Mouse (Mus musculus) forebrain, embryonic 10.5 days (tissue): ENCODE measurements around the gene Trim13. TPM values are rescaled to one million over a fixed set of nuclear protein-coding genes. Genes with fewer than 3 reads are reported as not detected.
A peak's percentile ranks its signal among the peaks of the same experiment; 100 is the strongest.
"Not testable (repeated sequence)": the region's sequence is repeated elsewhere in the genome, so short reads cannot be mapped to it uniquely, and the experiment has no call there.

Source experiments
- DNase-seq: peaks from one replicate; pipeline ENCODE4 v3.0.0-alpha.2; 2017; ENCODE audit warnings: low spot score; ENCODE audit errors: extremely low spot score
- H3K27ac ChIP-seq: fragments of 300-500 bp; sonication (generic); 2 replicates; pipeline ENCODE4 v1.5.1; 2016; ENCODE audit warnings: mild to moderate bottlenecking
- H3K27me3 ChIP-seq: fragments of 300-500 bp; sonication (generic); 2 replicates; pipeline ENCODE4 v1.6.1; 2016; ENCODE audit warnings: mild to moderate bottlenecking; ENCODE audit not compliant: poor library complexity, severe bottlenecking
- H3K36me3 ChIP-seq: fragments of 300-500 bp; sonication (generic); replicated peaks from 2 replicates; pipeline ENCODE4 v1.6.1; 2016; ENCODE audit warnings: mild to moderate bottlenecking, moderate library complexity
- H3K4me1 ChIP-seq: fragments of 300-500 bp; sonication (generic); 2 replicates; pipeline ENCODE4 v1.6.1; 2016
- H3K4me3 ChIP-seq: fragments of 300-500 bp; sonication (generic); 2 replicates; pipeline ENCODE4 v1.5.1; 2016; ENCODE audit warnings: mild to moderate bottlenecking, moderate library complexity
- H3K9me3 ChIP-seq: fragments of 300-500 bp; sonication (generic); 2 replicates; pipeline ENCODE4 v1.6.1; 2016; ENCODE audit warnings: mild to moderate bottlenecking, moderate library complexity
- WGBS: fragments of 180-500 bp; shearing (Covaris S2); methylation state at CpG from one replicate; pipeline ENCODE4 v1.1.7; 2016; 5-methylcytosine and 5-hydroxymethylcytosine counted together
- polyA plus RNA-seq: library from polyadenylated mRNA; unstranded; fragments of >200 nt; fragmentation: Nextera tagmentation; extraction: Ambion mirVana; gene quantifications from 2 replicates; pipeline ENCODE4 v1.2.1, GENCODE M21; 2016

Trim13 gene
- 12.5 and 13.0 TPM in 2 replicates for polyA plus RNA-seq

DNA sequence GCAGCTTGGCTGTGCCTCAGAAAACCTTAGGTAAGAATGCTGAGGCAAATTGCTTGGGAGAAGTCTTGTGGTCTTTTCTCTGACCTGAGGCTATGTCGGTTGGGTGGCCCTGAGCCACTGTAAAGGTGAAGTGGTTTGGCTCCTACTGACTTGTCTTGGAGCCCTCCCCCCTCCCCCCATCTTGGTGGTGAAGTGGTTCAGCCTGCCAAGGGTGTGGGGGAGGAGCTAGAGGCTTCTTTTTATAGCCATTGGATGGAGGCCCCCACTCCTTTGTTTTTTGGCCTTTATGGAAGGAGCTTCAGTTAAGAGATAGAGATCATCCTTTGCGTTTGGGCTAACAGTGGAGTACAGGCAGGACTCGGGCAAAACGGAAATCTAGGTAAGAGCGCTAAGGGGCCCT is at the start of gene Trim13:
TSS of gene Trim13 (plus strand) at position 280 of the 400 bp plus-strand sequence.
- Histone ChIP-seq H3K4me1 (peaks cover 14% of the 10 kb centered on the region), H3K36me3 (peaks cover 3% of the 10 kb centered on the region; the same call in 1 of the 2 replicates), H3K9me3 (no peaks in the 10 kb centered on the region), H3K4me3 (peak within 1 kb of the TSS; percentile 84), H3K27ac (peak within 1 kb of the TSS; percentile 91), H3K27me3 (no peaks in the 10 kb centered on the region)
- WGBS, result 48% methylated on average over 5 of the region's 5 CpGs
- DNase-seq, result no peak

DNA sequence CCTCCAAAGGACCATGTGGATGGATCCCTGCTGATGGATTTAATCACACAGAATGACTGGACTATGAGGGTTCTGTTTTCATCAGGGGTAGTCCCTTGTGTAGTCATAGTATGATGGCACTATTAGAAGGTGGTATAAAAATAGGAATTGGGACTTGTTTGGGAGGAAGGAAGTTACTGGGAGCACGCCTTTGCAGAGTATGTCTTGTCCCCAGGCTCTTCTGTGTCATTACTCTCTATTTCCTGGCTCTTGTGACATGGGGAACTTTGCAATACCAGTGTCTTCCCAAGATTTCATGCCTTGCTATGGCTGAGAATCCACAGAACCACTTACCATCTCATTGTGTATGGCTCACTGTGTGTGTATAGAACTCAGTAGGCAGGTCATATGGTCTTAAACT is 49.4 kb upstream of the Trim13 start:
- no peaks in the 10 kb centered on the region for H3K27me3 ChIP-seq
- WGBS, result 87% methylated on average over 1 of the region's 1 CpGs
- H3K4me1 ChIP-seq, result no peaks in the 10 kb centered on the region
- no peaks in the 10 kb centered on the region for H3K9me3 ChIP-seq
- no peak for DNase-seq
- no peak overlapping the region for H3K27ac ChIP-seq
- peaks cover 28% of the 10 kb centered on the region for H3K36me3 ChIP-seq
- H3K4me3 ChIP-seq, result no peak overlapping the region

DNA sequence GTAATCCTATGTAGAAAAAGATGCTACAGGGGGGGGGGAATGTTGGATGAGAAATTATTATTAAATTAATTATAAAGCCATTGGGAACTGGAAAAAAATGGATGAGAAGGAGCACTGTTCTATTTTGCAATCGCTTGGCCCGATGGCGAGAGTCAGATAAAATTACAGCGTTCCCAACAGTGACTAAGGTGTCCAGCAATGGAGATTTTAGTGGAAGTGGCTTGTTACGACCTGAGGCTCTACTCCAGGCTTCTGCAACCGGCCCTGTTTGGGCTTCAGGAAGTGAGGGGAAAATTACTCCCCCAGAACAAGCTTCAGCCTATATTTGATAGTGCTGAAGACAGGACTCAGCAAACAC is 42.1 kb upstream of the Trim13 start:
- DNase-seq, result no peak
- Histone ChIP-seq H3K36me3 (peaks cover 5% of the 10 kb centered on the region; the same call in 1 of the 2 replicates), H3K27me3 (peaks cover 19% of the 10 kb centered on the region; the same call in 1 of the 2 replicates), H3K4me3 (peak overlapping the region; percentile 76), H3K4me1 (peaks cover 17% of the 10 kb centered on the region), H3K27ac (peak overlapping the region; percentile 92), H3K9me3 (no peaks in the 10 kb centered on the region)
- WGBS, result 10% methylated on average over 6 of the region's 6 CpGs

DNA sequence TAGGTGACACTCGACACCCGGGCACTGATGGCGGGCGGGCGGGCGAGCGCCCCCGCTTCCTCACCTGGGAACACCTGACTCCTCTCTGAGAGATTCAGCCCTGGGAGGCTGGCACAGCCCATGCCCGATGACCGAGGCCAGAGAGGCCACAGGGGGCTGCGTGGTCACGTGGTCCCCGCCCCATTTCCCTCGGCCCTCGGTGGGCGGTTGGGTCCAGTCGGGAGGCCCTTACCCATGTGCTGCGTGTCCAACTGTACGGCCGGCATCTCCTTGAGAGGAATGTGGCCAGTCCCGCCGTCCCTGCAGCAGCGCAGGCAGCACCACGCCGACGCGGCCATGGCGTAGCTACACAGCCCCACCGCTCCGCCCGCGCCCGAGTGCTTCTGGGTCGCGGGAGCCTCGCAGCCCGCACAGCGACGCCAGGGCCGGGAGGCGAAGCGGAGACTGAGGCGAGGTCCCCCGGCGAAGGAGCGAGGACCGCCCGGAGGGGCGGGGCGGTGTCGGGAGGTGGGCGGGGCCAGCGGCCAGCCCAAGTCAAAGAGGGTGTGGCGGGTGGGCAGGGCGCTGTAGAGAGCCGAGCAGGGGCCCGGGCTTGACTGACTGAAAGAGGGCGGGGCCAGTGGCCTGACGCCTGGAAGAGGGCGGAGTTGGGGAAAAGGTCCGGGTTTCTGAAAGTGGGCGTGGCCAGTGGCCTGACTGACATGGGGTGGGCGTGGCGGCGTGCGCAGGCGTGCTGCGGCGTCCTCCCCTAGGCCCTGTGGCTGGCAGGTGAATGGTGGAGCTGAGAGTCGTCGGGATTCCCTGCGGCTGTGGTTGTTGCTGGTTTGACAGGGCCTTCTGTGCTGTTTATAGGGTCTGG is 41.5 kb upstream of the Trim13 start, which contains the start of gene Spryd7:
TSS of gene Spryd7 (minus strand) at position 598 of the 859 bp plus-strand sequence.
- H3K4me3 ChIP-seq, result peak within 1 kb of the TSS; percentile 76
- peak; percentile 98 for DNase-seq
- WGBS, result under 1% methylated on average over 72 of the region's 72 CpGs
- peaks cover 5% of the 10 kb centered on the region; the same call in 1 of the 2 replicates for H3K36me3 ChIP-seq
- 0 out of 2 replicates have a peak, but pooled peaks cover 2% of the 10 kb centered on the region for H3K9me3 ChIP-seq
- H3K27me3 ChIP-seq, result peaks cover 19% of the 10 kb centered on the region; the same call in 1 of the 2 replicates
- peak within 1 kb of the TSS; percentile 92 for H3K27ac ChIP-seq
- peaks cover 17% of the 10 kb centered on the region for H3K4me1 ChIP-seq

DNA sequence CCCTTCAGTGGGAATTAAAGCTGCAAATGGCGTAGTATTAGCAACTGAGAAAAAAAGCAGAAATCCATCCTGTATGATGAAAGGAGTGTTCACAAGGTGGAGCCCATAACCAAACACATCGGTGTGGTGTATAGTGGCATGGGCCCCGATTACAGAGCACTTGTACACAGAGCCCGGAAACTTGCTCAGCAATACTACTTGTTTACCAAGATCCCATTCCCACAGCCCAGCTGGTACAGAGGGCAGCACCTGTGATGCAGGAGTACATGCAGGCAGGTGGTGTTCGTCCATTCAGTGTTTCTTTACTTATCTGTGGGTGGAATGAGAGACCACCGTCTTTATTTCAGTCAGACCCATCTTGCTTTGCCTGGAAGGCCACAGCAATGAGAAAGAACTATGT is 39.1 kb upstream of the Trim13 start:
- no peaks in the 10 kb centered on the region for H3K36me3 ChIP-seq
- no peak overlapping the region for H3K27ac ChIP-seq
- 0 out of 2 replicates have a peak, but pooled peaks cover 4% of the 10 kb centered on the region for H3K9me3 ChIP-seq
- H3K27me3 ChIP-seq, result peaks cover 19% of the 10 kb centered on the region; the same call in 1 of the 2 replicates
- H3K4me3 ChIP-seq, result no peak overlapping the region
- WGBS, result 90% methylated on average over 6 of the region's 6 CpGs
- no peak for DNase-seq
- peaks cover 17% of the 10 kb centered on the region for H3K4me1 ChIP-seq

DNA sequence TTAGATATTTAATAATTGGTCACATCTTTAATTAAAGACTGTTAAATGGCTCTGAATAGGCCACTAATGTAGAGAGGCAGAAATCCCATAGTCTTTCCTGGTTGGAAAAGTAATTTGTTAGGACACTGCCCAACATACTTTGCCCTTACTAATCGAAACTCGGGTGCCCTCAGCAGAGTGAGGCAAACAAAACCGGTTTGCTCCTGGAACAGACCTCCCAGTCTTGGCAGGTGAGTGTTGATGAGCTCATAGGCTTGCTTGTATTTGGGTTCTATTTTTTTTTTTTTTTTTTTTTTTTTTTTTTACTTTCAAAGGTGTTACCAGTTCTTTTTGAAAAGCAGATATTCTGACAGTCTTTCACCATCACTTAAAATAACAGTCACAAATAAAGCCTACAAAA is 38.2 kb upstream of the Trim13 start:
- Histone ChIP-seq H3K36me3 (no peaks in the 10 kb centered on the region), H3K9me3 (0 out of 2 replicates have a peak, but pooled peaks cover 4% of the 10 kb centered on the region), H3K27ac (no peak overlapping the region), H3K27me3 (peaks cover 19% of the 10 kb centered on the region; the same call in 1 of the 2 replicates), H3K4me3 (no peak overlapping the region), H3K4me1 (peaks cover 17% of the 10 kb centered on the region)
- WGBS, result 77% methylated on average over 3 of the region's 3 CpGs
- DNase-seq, result no peak

DNA sequence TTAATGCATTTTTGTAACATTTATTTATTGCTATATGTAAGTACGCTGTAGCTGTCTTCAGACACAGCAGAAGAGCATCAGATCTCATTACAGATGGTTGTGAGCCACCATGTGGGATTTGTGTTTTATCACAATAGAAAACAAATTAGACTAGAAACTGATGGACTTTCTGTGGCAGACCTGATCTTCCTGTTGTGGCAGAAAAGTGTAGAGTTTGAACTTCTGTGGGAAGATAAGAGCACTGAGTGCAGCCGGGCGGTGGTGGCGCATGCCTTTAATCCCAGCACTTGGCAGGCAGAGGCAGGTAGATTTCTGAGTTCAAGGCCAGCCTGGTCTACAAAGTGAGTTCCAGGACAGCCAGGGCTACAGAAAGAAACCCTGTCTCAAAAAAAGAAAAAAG is 31.8 kb upstream of the Trim13 start:
- H3K9me3 ChIP-seq, H3K4me1 ChIP-seq, H3K27me3 ChIP-seq, H3K4me3 ChIP-seq, H3K36me3 ChIP-seq, H3K27ac ChIP-seq, DNase-seq: not testable (repeated sequence)
- 91% methylated on average over 4 of the region's 4 CpGs for WGBS

DNA sequence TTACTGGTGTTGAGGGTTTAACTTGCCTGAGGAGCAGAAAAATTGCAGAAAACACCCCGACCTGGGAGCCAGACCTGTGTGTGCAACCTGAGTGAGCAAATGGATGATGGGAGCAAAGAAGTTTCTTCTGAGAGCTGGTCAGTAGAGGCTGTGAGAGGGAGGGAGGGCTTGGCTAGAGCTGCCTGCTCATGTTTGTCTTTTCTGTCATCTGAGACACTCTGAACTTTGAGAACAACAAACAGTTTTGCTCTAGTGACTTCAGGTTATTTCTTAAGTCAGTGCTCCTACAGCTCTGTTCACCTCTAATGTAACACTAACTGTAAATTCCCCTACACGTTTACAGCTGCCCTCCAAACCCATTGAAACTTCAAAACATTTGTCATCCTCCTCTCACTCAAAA is 28.7 kb upstream of the Trim13 start:
- 77% methylated on average over 2 of the region's 2 CpGs for WGBS
- no peak for DNase-seq
- H3K4me3 ChIP-seq, result no peak overlapping the region
- no peak overlapping the region for H3K27ac ChIP-seq
- H3K4me1 ChIP-seq, result no peaks in the 10 kb centered on the region
- no peaks in the 10 kb centered on the region for H3K36me3 ChIP-seq
- no peaks in the 10 kb centered on the region for H3K27me3 ChIP-seq
- H3K9me3 ChIP-seq, result no peaks in the 10 kb centered on the region

DNA sequence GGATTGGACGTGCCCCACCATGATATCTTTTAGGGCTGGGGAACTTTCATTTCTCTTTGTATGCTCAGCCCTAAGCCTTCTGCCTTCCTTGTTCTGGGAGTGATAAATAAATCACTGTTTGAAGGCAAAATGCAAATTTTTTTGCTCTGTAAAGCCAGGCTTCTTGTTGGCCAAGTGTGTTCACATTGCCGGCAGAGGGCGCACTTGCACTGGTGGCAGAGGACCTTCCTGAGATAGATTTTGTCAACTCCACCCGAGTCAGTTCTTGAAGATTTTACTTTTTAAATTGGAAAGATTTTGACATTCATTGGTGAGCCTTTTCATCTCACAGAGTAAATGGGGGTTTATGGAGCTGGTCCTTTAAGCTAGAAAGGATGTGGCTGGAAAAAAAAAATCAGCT is 26.7 kb upstream of the Trim13 start:
- peak; percentile 77 for DNase-seq
- Histone ChIP-seq H3K9me3 (no peaks in the 10 kb centered on the region), H3K4me3 (no peak overlapping the region), H3K27ac (no peak overlapping the region), H3K4me1 (no peaks in the 10 kb centered on the region), H3K36me3 (no peaks in the 10 kb centered on the region), H3K27me3 (no peaks in the 10 kb centered on the region)
- 20% methylated on average over 4 of the region's 4 CpGs for WGBS

DNA sequence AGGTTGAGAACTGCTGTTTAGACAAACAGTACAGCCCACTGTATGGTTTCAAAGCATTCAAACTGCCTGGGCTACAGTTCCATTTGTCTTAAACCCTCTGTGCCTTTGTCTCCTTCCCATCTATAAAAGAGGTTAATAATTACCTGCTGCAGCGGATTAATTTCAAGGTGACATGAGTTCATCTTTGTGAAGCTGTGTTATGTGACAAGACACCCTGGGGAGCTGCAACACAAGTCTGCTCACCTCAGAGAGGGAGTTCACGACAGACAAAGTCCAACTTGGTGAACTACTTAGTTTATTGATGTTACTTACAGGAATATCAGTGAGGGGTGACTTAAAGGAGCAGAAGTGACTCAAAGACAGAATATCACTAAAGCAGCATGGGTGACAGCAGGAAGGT is 25.9 kb upstream of the Trim13 start:
- 78% methylated on average over 2 of the region's 2 CpGs for WGBS
- no peak overlapping the region for H3K4me3 ChIP-seq
- no peaks in the 10 kb centered on the region for H3K27me3 ChIP-seq
- no peaks in the 10 kb centered on the region for H3K36me3 ChIP-seq
- H3K4me1 ChIP-seq, result no peaks in the 10 kb centered on the region
- DNase-seq, result no peak
- no peak overlapping the region for H3K27ac ChIP-seq
- no peaks in the 10 kb centered on the region for H3K9me3 ChIP-seq

DNA sequence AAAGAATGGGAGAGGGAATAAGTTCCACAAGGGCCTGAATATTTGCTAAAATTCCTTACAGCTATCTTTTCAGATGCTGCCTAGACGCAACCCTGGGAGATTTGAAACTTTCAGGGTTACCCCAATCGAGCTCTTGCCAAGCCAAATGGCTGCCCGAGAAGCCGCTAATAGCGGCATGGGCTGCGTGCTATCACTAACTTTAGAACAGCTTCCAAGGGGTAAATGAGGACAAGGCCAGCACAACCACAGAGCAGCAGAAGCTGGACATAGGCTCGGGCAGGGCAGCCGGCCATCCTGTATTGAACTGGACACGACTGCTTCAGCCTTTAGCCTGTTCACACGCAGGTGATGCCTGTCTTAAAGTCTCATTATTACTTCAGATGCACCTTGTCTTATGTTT is 23.0 kb upstream of the Trim13 start:
- Histone ChIP-seq H3K4me3 (no peak overlapping the region), H3K9me3 (no peaks in the 10 kb centered on the region), H3K4me1 (no peaks in the 10 kb centered on the region), H3K27ac (no peak overlapping the region), H3K27me3 (no peaks in the 10 kb centered on the region), H3K36me3 (no peaks in the 10 kb centered on the region)
- DNase-seq, result no peak
- WGBS, result 86% methylated on average over 10 of the region's 10 CpGs

DNA sequence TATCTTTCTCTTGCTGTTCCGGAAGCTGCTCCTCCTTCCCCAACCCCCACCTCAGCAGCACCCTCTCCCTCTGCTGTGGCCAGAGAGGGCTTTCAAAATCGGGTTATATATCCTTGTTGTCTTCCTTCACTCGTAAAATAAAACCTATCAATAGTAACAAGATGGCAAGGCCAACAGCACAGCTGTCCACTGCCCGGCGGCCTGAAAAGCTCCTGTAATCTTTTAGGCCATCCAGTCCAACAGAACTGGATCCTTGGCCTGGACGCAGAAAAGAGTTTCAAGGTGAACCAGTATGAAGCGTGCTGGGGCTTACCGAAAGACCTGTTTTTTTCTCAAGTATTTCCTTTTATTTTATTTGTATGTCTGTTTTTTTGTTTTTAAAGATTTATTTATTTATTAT is 22.1 kb upstream of the Trim13 start:
- Histone ChIP-seq H3K4me1 (no peaks in the 10 kb centered on the region), H3K27me3 (no peaks in the 10 kb centered on the region), H3K4me3 (no peak overlapping the region), H3K9me3 (no peaks in the 10 kb centered on the region), H3K27ac (no peak overlapping the region), H3K36me3 (no peaks in the 10 kb centered on the region)
- DNase-seq, result no peak
- 92% methylated on average over 8 of the region's 8 CpGs for WGBS

DNA sequence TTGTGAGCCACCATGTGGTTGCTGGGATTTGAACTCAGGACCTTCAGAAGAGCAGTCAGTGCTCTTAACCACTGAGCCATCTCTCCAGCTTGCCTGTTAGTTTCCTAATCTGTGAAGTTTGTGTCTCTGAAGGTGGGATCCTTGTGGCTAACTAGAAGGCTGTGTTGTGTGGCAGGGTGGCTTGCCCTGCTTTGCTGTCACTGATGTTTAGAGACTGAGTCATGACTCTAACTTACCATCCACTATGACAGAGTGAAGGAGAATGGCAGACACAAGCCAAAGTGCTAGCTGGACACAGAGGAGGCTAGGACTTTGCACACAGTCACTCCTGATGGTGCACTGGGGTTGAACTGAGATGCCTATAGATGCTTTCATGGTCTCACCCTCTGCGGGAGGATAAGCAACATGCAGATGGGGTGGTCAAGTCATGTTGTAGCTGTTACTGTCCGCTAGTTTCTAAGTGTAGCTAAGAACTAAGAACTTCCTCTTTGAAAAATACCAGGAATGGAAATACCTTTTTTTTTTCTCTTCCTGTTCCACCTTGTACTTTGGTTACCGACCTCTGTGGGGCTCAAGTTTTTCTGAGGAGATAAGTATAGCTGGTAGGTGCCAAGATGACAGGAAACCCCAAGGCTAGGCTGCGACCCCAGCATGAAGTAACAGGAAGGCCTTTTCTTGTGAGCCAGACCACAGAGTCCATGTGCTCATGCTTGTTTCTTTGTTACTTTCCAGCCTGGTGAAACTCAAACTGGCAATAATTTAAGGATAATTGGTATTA is 8.6 kb upstream of the Trim13 start:
- Histone ChIP-seq H3K9me3 (no peaks in the 10 kb centered on the region), H3K4me1 (no peaks in the 10 kb centered on the region), H3K36me3 (no peaks in the 10 kb centered on the region), H3K27me3 (no peaks in the 10 kb centered on the region), H3K4me3 (no peak overlapping the region), H3K27ac (no peak overlapping the region)
- WGBS, result 75% methylated on average over 4 of the region's 4 CpGs
- no peak for DNase-seq
